Mouse (Mus musculus) ES-E14 (cell line): ENCODE data around the gene Chmp4b.

Source experiments
- CHD2 ChIP-seq: IDR thresholded peaks from 2 replicates; pipeline ENCODE4 v1.6.1; 2014; ENCODE audit warnings: mild to moderate bottlenecking, low read depth, low read length, inconsistent platforms
- HCFC1 ChIP-seq: IDR thresholded peaks from 2 replicates; pipeline ENCODE4 v1.6.1; 2012; ENCODE audit warnings: low read length, inconsistent platforms, borderline replicate concordance; ENCODE audit not compliant: insufficient read depth
- ZC3H11A ChIP-seq: IDR thresholded peaks from 2 replicates; pipeline ENCODE4 v1.6.1; 2012; ENCODE audit warnings: low read depth, mild to moderate bottlenecking, inconsistent platforms, low read length, borderline replicate concordance
- ZNF384 ChIP-seq: IDR thresholded peaks from 2 replicates; pipeline ENCODE4 v1.6.1; 2012; ENCODE audit warnings: low read depth, low read length, inconsistent platforms

DNA sequence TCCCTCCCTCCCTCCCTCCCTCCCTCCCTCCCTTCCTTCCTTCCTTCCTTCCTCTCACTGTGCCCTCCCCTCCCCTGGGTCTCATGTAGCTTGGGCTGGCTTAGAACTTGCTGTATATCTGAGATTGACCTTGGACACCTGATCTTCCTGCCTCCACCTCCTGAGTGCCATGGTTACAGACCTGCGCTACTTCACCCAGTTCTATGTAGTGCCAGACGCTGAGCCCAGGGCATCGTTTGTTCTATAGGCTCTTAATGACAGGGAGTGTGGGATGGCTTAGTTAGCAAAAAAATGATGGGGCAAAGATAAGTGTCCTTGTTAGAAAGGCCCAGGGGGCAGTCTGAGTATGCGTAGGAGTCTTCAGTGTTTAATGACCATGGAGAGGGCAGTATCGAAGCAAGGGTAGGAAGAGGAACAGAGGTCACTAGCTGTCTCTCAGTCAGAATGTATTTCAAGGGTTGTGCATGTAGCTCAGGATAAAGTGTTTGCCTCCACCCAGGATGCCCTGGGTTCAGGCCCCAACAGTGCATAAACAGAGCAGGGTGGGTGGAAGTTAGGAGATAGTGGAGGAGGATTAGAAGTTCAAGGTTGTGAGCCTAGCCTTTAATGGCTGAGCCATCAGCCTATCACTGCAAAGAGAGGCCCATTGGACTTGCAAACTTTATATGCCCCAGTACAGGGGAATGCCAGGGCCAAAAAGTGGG is 18.3 kb upstream of the Chmp4b start:
- no peak for TF ChIP-seq CHD2
- TF ChIP-seq HCFC1 = no peak
- no peak for TF ChIP-seq ZC3H11A
- no peak for TF ChIP-seq ZNF384
